Mouse (Mus musculus) liver, adult 2 months (tissue): Measurements from ENCODE around the gene Cav1.

Experiments used
- CTCF ChIP-seq: fragments of 200-500 bp; IDR thresholded peaks from 2 replicates; pipeline ENCODE4 v1.5.1; 2011; ENCODE audit warnings: low read depth, low read length, control low read depth
- POLR2A ChIP-seq: fragments of 200-500 bp; IDR thresholded peaks from 2 replicates; pipeline ENCODE4 v1.6.1; 2011; ENCODE audit warnings: low read length, control low read depth; ENCODE audit not compliant: insufficient read depth; ENCODE audit errors: extremely low read depth

DNA sequence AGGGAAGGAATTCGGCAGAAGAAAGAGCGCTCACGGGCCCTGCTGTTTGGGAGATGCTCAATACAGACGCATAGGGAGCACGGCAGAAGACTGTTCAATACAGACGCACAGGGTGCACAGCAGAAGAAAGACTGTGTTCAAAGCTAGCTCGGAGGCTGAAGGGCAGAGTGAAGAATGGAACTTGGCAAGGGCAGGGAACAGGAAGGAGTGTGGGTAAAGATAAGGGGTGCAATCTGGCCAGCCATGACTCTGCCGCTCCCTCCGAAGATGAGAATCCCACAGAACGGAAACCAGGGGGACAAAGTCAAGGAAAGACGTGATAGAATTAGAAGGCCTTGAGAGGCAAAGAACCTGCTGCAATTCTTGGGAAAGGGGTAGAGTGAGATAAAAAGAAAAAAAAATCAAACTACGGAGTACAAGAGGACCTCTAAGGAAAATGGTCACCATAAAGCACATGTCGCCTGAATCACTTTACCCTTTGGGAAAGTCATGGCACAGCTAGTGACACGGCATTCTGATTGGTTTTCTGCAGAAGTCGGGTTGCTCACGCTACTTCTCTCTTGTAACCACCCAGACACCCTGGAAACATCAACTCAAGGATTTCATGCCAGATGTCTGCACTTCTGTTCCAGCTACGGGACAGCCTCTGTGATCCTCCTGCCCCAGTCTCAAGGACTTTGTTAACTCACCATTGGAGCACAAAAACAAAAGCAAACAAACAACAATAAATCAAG, 57.5 kb downstream of the Cav1 start:
- no peak for TF ChIP-seq POLR2A
- no peak for TF ChIP-seq CTCF
